Mouse (Mus musculus): ENCODE measurements around the gene Ldlrad3.

Ldlrad3 gene

GRCm38 (mm10) chr2:102185951-102186561 is at the start of gene Ldlrad3:
Gene Ldlrad3, minus strand, starts transcription at chr2:102186385.
- DNase-seq (ENCODE audit: low read depth, low spot score): peak; percentile 87

GRCm38 (mm10) chr2:102231470-102231869 is 45.3 kb upstream of the Ldlrad3 start:
- no peak for DNase-seq (ENCODE audit: low read depth, low spot score)

- no peak for DNase-seq (ENCODE audit: low read depth, low spot score)
Measured at GRCm38 (mm10) chr2:102229126-102229525, 42.9 kb upstream of the Ldlrad3 start.

- no peak for DNase-seq (ENCODE audit: low read depth, low spot score)
Measured at GRCm38 (mm10) chr2:102228331-102228730, 42.1 kb upstream of the Ldlrad3 start.

GRCm38 (mm10) chr2:102227839-102228238 is 41.7 kb upstream of the Ldlrad3 start:
- DNase-seq (ENCODE audit: low read depth, low spot score): no peak

- no peak for DNase-seq (ENCODE audit: low read depth, low spot score)
Measured at GRCm38 (mm10) chr2:102226274-102226673, 40.1 kb upstream of the Ldlrad3 start.

- no peak for DNase-seq (ENCODE audit: low read depth, low spot score)
Measured at GRCm38 (mm10) chr2:102223355-102224128, 37.4 kb upstream of the Ldlrad3 start.

- no peak for DNase-seq (ENCODE audit: low read depth, low spot score)
Measured at GRCm38 (mm10) chr2:102222749-102223148, 36.6 kb upstream of the Ldlrad3 start.

- DNase-seq (ENCODE audit: low read depth, low spot score): no peak
Measured at GRCm38 (mm10) chr2:102216817-102217216, 30.6 kb upstream of the Ldlrad3 start.

GRCm38 (mm10) chr2:102212096-102212495 is 25.9 kb upstream of the Ldlrad3 start:
- DNase-seq (ENCODE audit: low read depth, low spot score): no peak

- DNase-seq (ENCODE audit: low read depth, low spot score): no peak
Measured at GRCm38 (mm10) chr2:102205672-102206399, 19.7 kb upstream of the Ldlrad3 start.

GRCm38 (mm10) chr2:102203478-102203877 is 17.3 kb upstream of the Ldlrad3 start:
- DNase-seq (ENCODE audit: low read depth, low spot score): no peak

GRCm38 (mm10) chr2:102202211-102202770 is 16.1 kb upstream of the Ldlrad3 start:
- DNase-seq (ENCODE audit: low read depth, low spot score): no peak

- DNase-seq (ENCODE audit: low read depth, low spot score): peak; percentile 55
Measured at GRCm38 (mm10) chr2:102201198-102201948, 15.2 kb upstream of the Ldlrad3 start.

GRCm38 (mm10) chr2:102197332-102197731 is 11.1 kb upstream of the Ldlrad3 start:
- peak; percentile 31 for DNase-seq (ENCODE audit: low read depth, low spot score)

- peak; percentile 28 for DNase-seq (ENCODE audit: low read depth, low spot score)
Measured at GRCm38 (mm10) chr2:102196709-102197108, 10.5 kb upstream of the Ldlrad3 start.

GRCm38 (mm10) chr2:102195494-102195893 is 9.3 kb upstream of the Ldlrad3 start:
- no peak for DNase-seq (ENCODE audit: low read depth, low spot score)

GRCm38 (mm10) chr2:102194247-102194646 is 8.1 kb upstream of the Ldlrad3 start:
- DNase-seq (ENCODE audit: low read depth, low spot score): no peak

- DNase-seq (ENCODE audit: low read depth, low spot score): peak; percentile 92
Measured at GRCm38 (mm10) chr2:102192943-102193820, 7.0 kb upstream of the Ldlrad3 start.

GRCm38 (mm10) chr2:102191736-102192135 is 5.6 kb upstream of the Ldlrad3 start:
- DNase-seq (ENCODE audit: low read depth, low spot score): no peak

Data from 3T3-L1 (cell line).